Mouse (Mus musculus): ENCODE data around the gene Krtap9-3. TPM values are rescaled to one million over a fixed set of nuclear protein-coding genes. Genes with fewer than 3 reads are reported as not detected.
"Not testable (repeated sequence)": the region's sequence is repeated elsewhere in the genome, so short reads cannot be mapped to it uniquely, and the experiment has no call there.

Krtap9-3 gene
- polyA plus RNA-seq (2012; rRNA removed) = not detected in 2 replicates

- not testable (repeated sequence) for H3K27ac ChIP-seq (ENCODE audit: control insufficient read depth, insufficient read depth, low read length); H3K36me3 ChIP-seq (ENCODE audit: control insufficient read depth, insufficient read depth, low read length); H3K27me3 ChIP-seq (ENCODE audit: control insufficient read depth, insufficient read depth, low read length); H3K4me1 ChIP-seq (replicated peaks; ENCODE audit: control insufficient read depth, insufficient read depth, low read length); H3K4me3 ChIP-seq (ENCODE audit: control insufficient read depth, insufficient read depth, low read length); DNase-seq
- WGBS = 88% methylated on average over 6 of the region's 6 CpGs
Measured at GRCm38 (mm10) chr11:99597742-99598141, at the start of gene Krtap9-3. Gene Krtap9-3, minus strand, starts transcription at chr11:99598105.

- H3K27me3 ChIP-seq (ENCODE audit: control insufficient read depth, insufficient read depth, low read length) = no peaks in the 10 kb centered on the region
- no peaks in the 10 kb centered on the region for H3K36me3 ChIP-seq (ENCODE audit: control insufficient read depth, insufficient read depth, low read length)
- no peaks in the 10 kb centered on the region for H3K4me1 ChIP-seq (replicated peaks; ENCODE audit: control insufficient read depth, insufficient read depth, low read length)
- TF ChIP-seq CTCF (IDR thresholded peaks at IDR 0.05; ENCODE audit: borderline replicate concordance, control insufficient read depth, extremely low read depth, insufficient read depth, low read length, poor library complexity) (no peak), POLR2A (IDR thresholded peaks at IDR 0.05; ENCODE audit: control insufficient read depth, extremely low read depth, insufficient read depth, low read length, poor library complexity) (no peak)
- no peak for DNase-seq
- 91% methylated on average over 15 of the region's 15 CpGs for WGBS
- no peak overlapping the region for H3K27ac ChIP-seq (ENCODE audit: control insufficient read depth, insufficient read depth, low read length)
- no peak overlapping the region for H3K4me3 ChIP-seq (ENCODE audit: control insufficient read depth, insufficient read depth, low read length)
Measured at GRCm38 (mm10) chr11:99646444-99646843, 48.5 kb upstream of the Krtap9-3 start.

- DNase-seq = no peak
- no peak overlapping the region for H3K4me3 ChIP-seq (ENCODE audit: control insufficient read depth, insufficient read depth, low read length)
- H3K27ac ChIP-seq (ENCODE audit: control insufficient read depth, insufficient read depth, low read length) = no peak overlapping the region
- H3K4me1 ChIP-seq (replicated peaks; ENCODE audit: control insufficient read depth, insufficient read depth, low read length) = no peaks in the 10 kb centered on the region
- no peak for TF ChIP-seq POLR2A (IDR thresholded peaks at IDR 0.05; ENCODE audit: control insufficient read depth, extremely low read depth, insufficient read depth, low read length, poor library complexity)
- no peak for TF ChIP-seq CTCF (IDR thresholded peaks at IDR 0.05; ENCODE audit: borderline replicate concordance, control insufficient read depth, extremely low read depth, insufficient read depth, low read length, poor library complexity)
- no peaks in the 10 kb centered on the region for H3K36me3 ChIP-seq (ENCODE audit: control insufficient read depth, insufficient read depth, low read length)
- no peaks in the 10 kb centered on the region for H3K27me3 ChIP-seq (ENCODE audit: control insufficient read depth, insufficient read depth, low read length)
- 84% methylated on average over 3 of the region's 3 CpGs for WGBS
Measured at GRCm38 (mm10) chr11:99644351-99644750, 46.4 kb upstream of the Krtap9-3 start.

- not testable (repeated sequence) for DNase-seq; H3K4me3 ChIP-seq (ENCODE audit: control insufficient read depth, insufficient read depth, low read length); H3K4me1 ChIP-seq (replicated peaks; ENCODE audit: control insufficient read depth, insufficient read depth, low read length); H3K36me3 ChIP-seq (ENCODE audit: control insufficient read depth, insufficient read depth, low read length); H3K27me3 ChIP-seq (ENCODE audit: control insufficient read depth, insufficient read depth, low read length); H3K27ac ChIP-seq (ENCODE audit: control insufficient read depth, insufficient read depth, low read length)
- WGBS = 82% methylated on average over 9 of the region's 9 CpGs
Measured at GRCm38 (mm10) chr11:99643635-99644139, 45.8 kb upstream of the Krtap9-3 start, which contains the start of gene Krtap4-7. Gene Krtap4-7, minus strand, starts transcription at chr11:99644089.

- TF ChIP-seq POLR2A (IDR thresholded peaks at IDR 0.05; ENCODE audit: control insufficient read depth, extremely low read depth, insufficient read depth, low read length, poor library complexity) = no peak
- no peak for TF ChIP-seq CTCF (IDR thresholded peaks at IDR 0.05; ENCODE audit: borderline replicate concordance, control insufficient read depth, extremely low read depth, insufficient read depth, low read length, poor library complexity)
- H3K36me3 ChIP-seq (ENCODE audit: control insufficient read depth, insufficient read depth, low read length) = no peaks in the 10 kb centered on the region
- 27% methylated on average over 1 of the region's 1 CpGs for WGBS
- H3K4me1 ChIP-seq (replicated peaks; ENCODE audit: control insufficient read depth, insufficient read depth, low read length) = no peaks in the 10 kb centered on the region
- DNase-seq = no peak
- H3K27me3 ChIP-seq (ENCODE audit: control insufficient read depth, insufficient read depth, low read length) = no peaks in the 10 kb centered on the region
- H3K4me3 ChIP-seq (ENCODE audit: control insufficient read depth, insufficient read depth, low read length) = no peak overlapping the region
- H3K27ac ChIP-seq (ENCODE audit: control insufficient read depth, insufficient read depth, low read length) = no peak overlapping the region
Measured at GRCm38 (mm10) chr11:99640926-99641325, 43.0 kb upstream of the Krtap9-3 start.

GRCm38 (mm10) chr11:99637086-99637485, 39.2 kb upstream of the Krtap9-3 start:
- no peak for TF ChIP-seq POLR2A (IDR thresholded peaks at IDR 0.05; ENCODE audit: control insufficient read depth, extremely low read depth, insufficient read depth, low read length, poor library complexity)
- no peak for TF ChIP-seq CTCF (IDR thresholded peaks at IDR 0.05; ENCODE audit: borderline replicate concordance, control insufficient read depth, extremely low read depth, insufficient read depth, low read length, poor library complexity)
- Histone ChIP-seq H3K4me1 (replicated peaks; ENCODE audit: control insufficient read depth, insufficient read depth, low read length) (no peaks in the 10 kb centered on the region), H3K4me3 (ENCODE audit: control insufficient read depth, insufficient read depth, low read length) (no peak overlapping the region), H3K27ac (ENCODE audit: control insufficient read depth, insufficient read depth, low read length) (no peak overlapping the region), H3K27me3 (ENCODE audit: control insufficient read depth, insufficient read depth, low read length) (no peaks in the 10 kb centered on the region), H3K36me3 (ENCODE audit: control insufficient read depth, insufficient read depth, low read length) (no peaks in the 10 kb centered on the region)
- no peak for DNase-seq
- WGBS = 89% methylated on average over 1 of the region's 1 CpGs

- H3K4me3 ChIP-seq (ENCODE audit: control insufficient read depth, insufficient read depth, low read length) = no peak within 1 kb of the TSS
- H3K36me3 ChIP-seq (ENCODE audit: control insufficient read depth, insufficient read depth, low read length) = no peaks in the 10 kb centered on the region
- TF ChIP-seq CTCF (IDR thresholded peaks at IDR 0.05; ENCODE audit: borderline replicate concordance, control insufficient read depth, extremely low read depth, insufficient read depth, low read length, poor library complexity) = no peak
- TF ChIP-seq POLR2A (IDR thresholded peaks at IDR 0.05; ENCODE audit: control insufficient read depth, extremely low read depth, insufficient read depth, low read length, poor library complexity) = no peak
- DNase-seq = no peak
- H3K4me1 ChIP-seq (replicated peaks; ENCODE audit: control insufficient read depth, insufficient read depth, low read length) = no peaks in the 10 kb centered on the region
- WGBS = 61% methylated on average over 8 of the region's 8 CpGs
- no peak within 1 kb of the TSS for H3K27ac ChIP-seq (ENCODE audit: control insufficient read depth, insufficient read depth, low read length)
- H3K27me3 ChIP-seq (ENCODE audit: control insufficient read depth, insufficient read depth, low read length) = no peaks in the 10 kb centered on the region
Measured at GRCm38 (mm10) chr11:99634653-99635134, 36.8 kb upstream of the Krtap9-3 start, which contains the start of gene Krtap4-2. Gene Krtap4-2, minus strand, starts transcription at chr11:99635084.
